14 mouse cellular contexts compared by ENCODE assay signal in genomic region chr3:135641623-135641915, GRCm38 (mm10). TPM values are rescaled to one million over a fixed set of nuclear protein-coding genes. Genes with fewer than 3 reads are reported as not detected.
DNase-seq lines count a peak whose midpoint lies in the region; ATAC-seq and TF ChIP-seq lines count a peak whose summit lies in the region.
"Had no signal": no experiment of that assay in that cellular context is flagged by ENCODE, and none has a peak within 500 bp of the region (broad histone marks: within the 10 kb centered on the region; RNA-seq: fewer than 3 reads in every experiment).

No protein-coding gene starts in this region.

- no peak for TF ChIP-seq CTCF in G1E (IDR thresholded peaks at IDR 0.05; ENCODE audit: low read depth, low read length)
- no peak for TF ChIP-seq CTCF in liver, embryonic 14.5 days (IDR thresholded peaks at IDR 0.05; ENCODE audit: low read depth)

- 0 out of 2 replicates have a peak, but pooled peaks cover 2% of the 10 kb centered on the region for H3K36me3 ChIP-seq in heart, embryonic 11.5 days (ENCODE audit: control insufficient read depth, insufficient read depth, low read length)
- peaks cover under 1% of the 10 kb centered on the region for H3K36me3 ChIP-seq in G1E (replicated peaks)
- H3K36me3 ChIP-seq in heart, embryonic 15.5 days: peaks cover 20% of the 10 kb centered on the region; the same call in 1 of the 2 replicates
- no peaks in the 10 kb centered on the region for H3K36me3 ChIP-seq in liver, embryonic 14.5 days (replicated peaks; ENCODE audit: control insufficient read depth, insufficient read depth, low read depth)

- H3K27ac ChIP-seq in heart, embryonic 11.5 days (ENCODE audit: low read depth, low read length): peak overlapping the region; percentile 75
- H3K27ac ChIP-seq in heart, embryonic 15.5 days: peak overlapping the region; percentile 84
- H3K27ac ChIP-seq in liver, embryonic 14.5 days: no peak overlapping the region
- H3K27ac ChIP-seq: hindbrain, embryonic 15.5 days had no signal

- 10% methylated on average over 4 of the region's 4 CpGs for WGBS in heart, embryonic 11.5 days (ENCODE audit: insufficient replicate concordance)
- WGBS in heart, embryonic 15.5 days: 20% methylated on average over 4 of the region's 4 CpGs
- WGBS in liver, embryonic 14.5 days (ENCODE audit: insufficient replicate concordance): 15% methylated on average over 4 of the region's 4 CpGs

- H3K9ac ChIP-seq in heart, embryonic 11.5 days (ENCODE audit: low read depth, low read length): no peak overlapping the region
- no peak overlapping the region for H3K9ac ChIP-seq in heart, embryonic 15.5 days
- no peak overlapping the region for H3K9ac ChIP-seq in liver, embryonic 14.5 days (replicated peaks)
- H3K9ac ChIP-seq: hindbrain, embryonic 15.5 days had no signal

- H3K4me3 ChIP-seq in heart, embryonic 11.5 days (ENCODE audit: low read depth, low read length): no peak overlapping the region
- peak overlapping the region; percentile 3; the same call in 1 of the 2 replicates for H3K4me3 ChIP-seq in G1E (ENCODE audit: low read depth, low read length)
- H3K4me3 ChIP-seq in heart, embryonic 15.5 days: no peak overlapping the region
- no peak overlapping the region for H3K4me3 ChIP-seq in liver, embryonic 14.5 days (ENCODE audit: insufficient read depth in 1 of 2, low read depth in 2 of 2, low read length in 2 of 2)
- H3K4me3 ChIP-seq: hindbrain, embryonic 15.5 days had no signal

- peaks cover 22% of the 10 kb centered on the region for H3K4me1 ChIP-seq in heart, embryonic 11.5 days (ENCODE audit: control insufficient read depth, insufficient read depth, low read length)
- H3K4me1 ChIP-seq in G1E (ENCODE audit: insufficient read depth, low read depth, low read length): peaks cover 76% of the 10 kb centered on the region
- H3K4me1 ChIP-seq in heart, embryonic 15.5 days (replicated peaks): peaks cover 32% of the 10 kb centered on the region
- H3K4me1 ChIP-seq in liver, embryonic 14.5 days (replicated peaks; ENCODE audit: control insufficient read depth in 2 of 2, insufficient read depth in 2 of 2, low read length in 1 of 2): peaks cover 12 to 26% of the 10 kb centered on the region in 2 experiments
- H3K4me1 ChIP-seq: hindbrain, embryonic 15.5 days had no signal

- 0 out of 2 replicates have a peak overlapping the region, but pooled peaks have one; percentile 7 for H3K4me2 ChIP-seq in heart, embryonic 11.5 days
- 0 out of 2 replicates have a peak overlapping the region, but pooled peaks have one; percentile 19 for H3K4me2 ChIP-seq in heart, embryonic 15.5 days
- H3K4me2 ChIP-seq in liver, embryonic 14.5 days (ENCODE audit: low read depth): no peak overlapping the region
- H3K4me2 ChIP-seq: hindbrain, embryonic 15.5 days had no signal

- peak; percentile 26; the same call in 1 of the 2 replicates for TF ChIP-seq EP300 in liver, embryonic 14.5 days (IDR thresholded peaks at IDR 0.05; ENCODE audit: low read depth)

- ATAC-seq in heart, embryonic 11.5 days (replicated peaks; ENCODE audit: insufficient number of reproducible peaks, low FRiP score, low TSS enrichment): peak; percentile 82
- peak; percentile 87 for ATAC-seq in G1E (ENCODE audit: extremely low read depth, insufficient number of reproducible peaks, low FRiP score, poor library complexity, severe bottlenecking)
- peak; percentile 89 for ATAC-seq in heart, embryonic 15.5 days (replicated peaks; ENCODE audit: insufficient number of reproducible peaks, insufficient read depth, low FRiP score, low read depth)
- peak; percentile 85 for ATAC-seq in liver, embryonic 14.5 days (ENCODE audit: insufficient read depth)

- no peaks in the 10 kb centered on the region for H3K9me3 ChIP-seq in heart, embryonic 11.5 days (replicated peaks; ENCODE audit: control insufficient read depth, low read length)
- H3K9me3 ChIP-seq in G1E (replicated peaks): no peaks in the 10 kb centered on the region
- H3K9me3 ChIP-seq in heart, embryonic 15.5 days (replicated peaks): no peaks in the 10 kb centered on the region
- no peaks in the 10 kb centered on the region for H3K9me3 ChIP-seq in liver, embryonic 14.5 days (ENCODE audit: control insufficient read depth, low read length)
- H3K9me3 ChIP-seq: hindbrain, embryonic 15.5 days had no signal

- H3K27me3 ChIP-seq in heart, embryonic 11.5 days (ENCODE audit: control insufficient read depth, insufficient read depth, low read length): no peaks in the 10 kb centered on the region
- H3K27me3 ChIP-seq in G1E (ENCODE audit: insufficient read depth, low read length): no peaks in the 10 kb centered on the region
- no peaks in the 10 kb centered on the region for H3K27me3 ChIP-seq in heart, embryonic 15.5 days
- no peaks in the 10 kb centered on the region for H3K27me3 ChIP-seq in liver, embryonic 14.5 days (ENCODE audit: control insufficient read depth, insufficient read depth, low read length)
- H3K27me3 ChIP-seq: hindbrain, embryonic 15.5 days had no signal

- no peak for DNase-seq in heart, adult 8-10 months (ENCODE audit: low spot score)
- peak; percentile 28 for DNase-seq in G1E (ENCODE audit: low spot score)
- DNase-seq in liver, embryonic 14.5 days (ENCODE audit: low read depth in 3 of 3, low spot score in 3 of 3): peak in 2 of 3 experiments; percentile 35 to 36
- no peak for DNase-seq in layer of hippocampus, adult 9-10 months (ENCODE audit: low spot score)
- DNase-seq in B cell, adult 2 months: no peak
- DNase-seq in right cerebral cortex, postnatal 36 days (ENCODE audit: low spot score in 2 of 2): no peak
- DNase-seq: adrenal gland, postnatal 10 days; cerebellum, adult 9-10 months; kidney, postnatal 25 days; lung, postnatal 10 days; right cerebral cortex, postnatal 14 days had no signal

RNA-seq across cellular contexts. Expression of gene Nfkb1, which starts 49.8 kb away (rescaled TPM):
- polyA plus RNA-seq in heart, embryonic 11.5 days (2014; fragmentation: Nextera tagmentation; extraction: Ambion mirVana): 15.4 and 17.8 TPM in 2 replicates
- 10 to 100 TPM; 30.5 to 35.1 (median 32.8) TPM for total RNA-seq in heart, adult 8-10 months (2022)
- total RNA-seq in G1E (2014; fragmentation: Nextera tagmentation) (11.0 and 14.5 TPM in 2 replicates), G1E (2017) (3.8 TPM in 2 replicates)
- polyA plus RNA-seq in G1E (2012): 2.7 and 3.5 TPM in 2 replicates
- 17.1 and 28.4 TPM in 2 replicates for polyA plus RNA-seq in heart, embryonic 15.5 days (2015; fragmentation: Nextera tagmentation; extraction: Ambion mirVana)
- polyA plus RNA-seq in liver, embryonic 14.5 days (2012; rRNA removed): 13.8 and 16.5 TPM in 2 replicates
- polyA plus RNA-seq in liver, embryonic 14.5 days (2014; fragmentation: Nextera tagmentation; extraction: Ambion mirVana): 11.2 and 14.1 TPM in 2 replicates

Comparison
In these comparisons a context has a peak if more than half of its experiments do, and no peak if none do; other contexts are left out.
1. DNase-seq: peak in G1E (single experiment) and liver, embryonic 14.5 days (2 of 3); none in heart, adult 8-10 months (single experiment), layer of hippocampus, adult 9-10 months (single experiment), B cell, adult 2 months (0 of 2) and right cerebral cortex, postnatal 36 days (0 of 2).
2. Peak in every context shown above with its lines, with median percentiles within 50 percentile points of each other: ATAC-seq.